Mouse (Mus musculus) embryonic facial prominence, embryonic 11.5 days (tissue): ENCODE results near the gene Rpl37a. TPM values are rescaled to one million over a fixed set of nuclear protein-coding genes. Genes with fewer than 3 reads are reported as not detected.

ENCODE experiments used
- ATAC-seq: fragments of 200-750 bp; cut with Nextera tagmentation; replicated peaks from 2 replicates; pipeline ENCODE4 v1.8.0; 2017; ENCODE audit warnings: low read depth; ENCODE audit not compliant: insufficient number of reproducible peaks, low FRiP score, low TSS enrichment
- DNase-seq: peaks from one replicate; pipeline ENCODE4 v3.0.0-alpha.2; 2015; ENCODE audit warnings: low spot score
- H3K27ac ChIP-seq: fragments of 300-500 bp; sonication (generic); replicated peaks from 2 replicates; pipeline ENCODE4 v1.5.1; 2014; ENCODE audit warnings: mild to moderate bottlenecking, low read depth, low read length, control low read depth
- H3K27me3 ChIP-seq: fragments of 300-500 bp; sonication (generic); 2 replicates; pipeline ENCODE4 v1.6.1; 2014; ENCODE audit warnings: mild to moderate bottlenecking, low read length, moderate library complexity, mixed read lengths; ENCODE audit not compliant: control insufficient read depth, insufficient read depth
- H3K36me3 ChIP-seq: fragments of 300-500 bp; sonication (generic); replicated peaks from 2 replicates; pipeline ENCODE4 v1.6.1; 2014; ENCODE audit warnings: low read depth, mild to moderate bottlenecking, low read length, moderate library complexity, mixed read lengths; ENCODE audit not compliant: control insufficient read depth, insufficient read depth
- H3K4me1 ChIP-seq: fragments of 300-500 bp; sonication (generic); 2 replicates; pipeline ENCODE4 v1.6.1; 2014; ENCODE audit warnings: low read length, mixed read lengths; ENCODE audit not compliant: control insufficient read depth, insufficient read depth
- H3K4me2 ChIP-seq: fragments of 300-500 bp; sonication (generic); 2 replicates; pipeline ENCODE4 v1.6.1; 2014; ENCODE audit warnings: low read depth, mild to moderate bottlenecking, control low read depth, low read length, moderate library complexity
- H3K4me3 ChIP-seq: fragments of 300-500 bp; sonication (generic); 2 replicates; pipeline ENCODE4 v1.5.1; 2014; ENCODE audit warnings: low read depth, low read length, control low read depth
- H3K9ac ChIP-seq: fragments of 300-500 bp; sonication (generic); replicated peaks from 2 replicates; pipeline ENCODE4 v1.6.1; 2014; ENCODE audit warnings: mild to moderate bottlenecking, control low read depth, low read length
- H3K9me3 ChIP-seq: fragments of 300-500 bp; sonication (generic); replicated peaks from 2 replicates; pipeline ENCODE4 v1.6.1; 2016; ENCODE audit warnings: mild to moderate bottlenecking, low read length, inconsistent platforms, mixed read lengths; ENCODE audit not compliant: control insufficient read depth
- WGBS: fragments of 180-500 bp; shearing (Covaris S2); extraction: QIAGEN DNeasy Blood & Tissue Kit; methylation state at CpG from one replicate; pipeline ENCODE4 v1.1.7; 2014; 5-methylcytosine and 5-hydroxymethylcytosine counted together
- polyA plus RNA-seq: library from polyadenylated mRNA; unstranded; fragments of >200 nt; fragmentation: Nextera tagmentation; extraction: Ambion mirVana; gene quantifications from 2 replicates; pipeline ENCODE4 v1.2.1, GENCODE M21; 2014

The Rpl37a gene
- polyA plus RNA-seq, 1 experiment from 2014 or later = 1,634 TPM

- Histone ChIP-seq H3K36me3 (peaks cover 4% of the 10 kb centered on the region; the same call in 1 of the 2 replicates), H3K4me1 (no peaks in the 10 kb centered on the region), H3K4me3 (no peak overlapping the region), H3K27me3 (no peaks in the 10 kb centered on the region), H3K9ac (no peak overlapping the region), H3K9me3 (no peaks in the 10 kb centered on the region), H3K4me2 (no peak overlapping the region), H3K27ac (no peak overlapping the region)
- WGBS = 92% methylated on average over 1 of the region's 1 CpGs
- DNase-seq (no peak), ATAC-seq (no peak)
These were observed 4.0 kb downstream of the Rpl37a start for GRCm38 (mm10) chr1:72715065-72715464.

GRCm38 (mm10) chr1:72715593-72716361 lies 4.7 kb downstream of the Rpl37a start:
- WGBS = 68% methylated on average over 3 of the region's 3 CpGs
- Histone ChIP-seq H3K4me1 (no peaks in the 10 kb centered on the region), H3K27ac (no peak overlapping the region), H3K9me3 (no peaks in the 10 kb centered on the region), H3K36me3 (peaks cover 4% of the 10 kb centered on the region; the same call in 1 of the 2 replicates), H3K9ac (no peak overlapping the region), H3K4me2 (no peak overlapping the region), H3K4me3 (no peak overlapping the region), H3K27me3 (no peaks in the 10 kb centered on the region)
- ATAC-seq (no peak), DNase-seq (no peak)

DNA sequence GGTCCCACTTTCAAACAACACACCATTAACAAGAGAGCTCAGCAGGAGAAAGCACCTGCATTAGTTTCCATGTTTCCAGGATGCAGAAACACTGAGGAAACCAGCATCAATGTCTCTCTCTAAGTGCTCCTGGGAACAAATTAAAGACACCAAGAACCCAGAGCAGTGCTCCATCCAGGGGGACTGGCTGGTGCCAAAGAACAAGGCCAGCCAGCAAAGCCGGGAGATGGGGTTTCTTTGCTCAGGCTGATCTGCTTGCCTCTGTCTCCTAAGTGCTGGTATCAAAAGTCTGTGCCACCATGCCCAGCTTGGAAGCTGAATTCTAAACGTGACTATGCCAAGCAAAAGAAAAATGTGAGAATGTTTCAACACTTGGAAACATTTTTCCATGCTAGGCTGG lies 5.3 kb downstream of the Rpl37a start:
- DNase-seq (no peak), ATAC-seq (no peak)
- 52% methylated on average over 2 of the region's 2 CpGs for WGBS
- no peak overlapping the region for H3K4me2 ChIP-seq
- no peaks in the 10 kb centered on the region for H3K9me3 ChIP-seq
- H3K27ac ChIP-seq = no peak overlapping the region
- no peak overlapping the region for H3K9ac ChIP-seq
- H3K36me3 ChIP-seq = peaks cover 4% of the 10 kb centered on the region; the same call in 1 of the 2 replicates
- H3K4me1 ChIP-seq = no peaks in the 10 kb centered on the region
- H3K27me3 ChIP-seq = no peaks in the 10 kb centered on the region
- H3K4me3 ChIP-seq = no peak overlapping the region

DNA sequence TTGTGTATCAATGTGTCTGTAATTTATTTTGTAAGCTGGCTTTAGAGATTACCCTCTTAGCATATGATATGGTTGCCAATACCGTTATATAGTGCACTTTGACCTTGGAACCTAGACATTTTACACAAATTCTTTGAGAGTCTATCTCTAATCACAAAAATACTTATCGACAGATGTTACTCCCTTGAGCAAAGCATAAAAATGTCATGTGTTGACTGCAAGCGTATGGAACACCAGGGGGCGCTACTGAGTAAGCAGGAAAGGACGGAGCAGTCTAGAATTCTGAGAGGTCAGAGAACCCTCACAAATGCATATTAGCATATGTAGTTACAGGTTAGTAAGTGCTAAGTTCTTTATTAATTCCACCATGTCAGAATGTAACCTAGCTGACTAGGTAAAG lies 5.8 kb downstream of the Rpl37a start:
- ATAC-seq (no peak), DNase-seq (peak; percentile 84)
- no peak overlapping the region for H3K27ac ChIP-seq
- H3K9me3 ChIP-seq = no peaks in the 10 kb centered on the region
- H3K27me3 ChIP-seq = no peaks in the 10 kb centered on the region
- WGBS = 13% methylated on average over 5 of the region's 5 CpGs
- H3K4me2 ChIP-seq = no peak overlapping the region
- H3K9ac ChIP-seq = no peak overlapping the region
- H3K4me3 ChIP-seq = no peak overlapping the region
- peaks cover 4% of the 10 kb centered on the region; the same call in 1 of the 2 replicates for H3K36me3 ChIP-seq
- no peaks in the 10 kb centered on the region for H3K4me1 ChIP-seq

GRCm38 (mm10) chr1:72717540-72717939 lies 6.5 kb downstream of the Rpl37a start:
- Histone ChIP-seq H3K4me3 (no peak overlapping the region), H3K4me2 (no peak overlapping the region), H3K9me3 (no peaks in the 10 kb centered on the region), H3K27me3 (no peaks in the 10 kb centered on the region), H3K27ac (no peak overlapping the region), H3K9ac (no peak overlapping the region), H3K36me3 (peaks cover 4% of the 10 kb centered on the region; the same call in 1 of the 2 replicates), H3K4me1 (no peaks in the 10 kb centered on the region)
- 90% methylated on average over 7 of the region's 7 CpGs for WGBS
- ATAC-seq (no peak), DNase-seq (no peak)

DNA sequence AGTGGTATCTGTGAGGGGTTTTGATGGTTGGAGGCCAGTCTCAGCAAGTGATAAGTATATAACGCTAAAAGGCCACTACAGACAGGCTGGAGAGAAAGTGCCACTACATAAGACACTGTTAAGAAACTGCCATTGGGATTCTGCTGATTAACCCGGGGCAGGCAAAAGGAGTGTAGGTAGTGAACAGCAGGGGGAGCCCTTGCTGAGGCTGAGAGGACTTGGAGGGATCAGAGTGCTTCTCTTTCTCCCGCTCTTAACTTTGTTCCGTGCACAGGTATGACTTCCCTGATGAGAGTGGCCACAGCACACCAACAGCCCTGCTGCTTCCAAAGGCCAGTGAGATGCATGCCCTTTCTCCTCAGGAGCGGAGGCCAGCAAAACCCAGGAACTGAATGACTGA lies 7.8 kb downstream of the Rpl37a start:
- Histone ChIP-seq H3K4me2 (no peak overlapping the region), H3K9me3 (no peaks in the 10 kb centered on the region), H3K9ac (no peak overlapping the region), H3K4me3 (no peak overlapping the region), H3K36me3 (peaks cover 4% of the 10 kb centered on the region; the same call in 1 of the 2 replicates), H3K27ac (no peak overlapping the region), H3K27me3 (no peaks in the 10 kb centered on the region), H3K4me1 (no peaks in the 10 kb centered on the region)
- peak; percentile 83 for DNase-seq
- 23% methylated on average over 5 of the region's 5 CpGs for WGBS
- ATAC-seq = peak; percentile 58; the same call in 1 of the 2 replicates

DNA sequence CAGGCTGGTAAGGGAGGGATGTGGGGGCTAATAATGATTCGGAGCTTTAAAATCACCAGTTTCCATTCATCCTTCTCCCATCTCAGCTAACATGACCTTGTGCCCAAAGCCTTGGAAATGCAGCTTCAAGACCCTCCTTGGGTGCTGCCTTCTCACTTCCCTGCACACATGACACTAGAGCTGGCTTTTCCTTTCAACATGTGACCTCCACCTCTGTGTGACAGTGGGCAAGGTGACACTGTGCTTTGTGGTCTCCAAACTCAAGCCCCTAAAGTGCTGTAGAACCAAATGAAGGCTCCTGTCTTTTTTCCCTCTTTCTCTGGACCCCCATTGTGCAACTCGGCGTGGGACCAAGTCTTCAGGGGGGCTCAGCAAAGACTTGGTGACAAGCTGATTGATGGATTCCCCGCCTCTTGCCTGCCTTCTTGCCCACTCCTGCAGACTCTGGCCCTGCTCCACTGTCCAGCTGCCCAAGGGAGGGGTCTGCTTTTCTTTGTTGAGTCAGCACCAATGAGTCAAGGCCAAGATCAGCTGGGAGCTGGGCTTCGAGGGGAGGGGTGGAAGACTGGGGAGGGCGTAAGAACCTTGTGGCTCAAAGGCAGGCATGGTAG lies 9.1 kb downstream of the Rpl37a start:
- Histone ChIP-seq H3K4me2 (no peak overlapping the region), H3K36me3 (no peaks in the 10 kb centered on the region), H3K27me3 (no peaks in the 10 kb centered on the region), H3K9ac (no peak overlapping the region), H3K27ac (no peak overlapping the region), H3K9me3 (no peaks in the 10 kb centered on the region), H3K4me3 (no peak overlapping the region), H3K4me1 (no peaks in the 10 kb centered on the region)
- DNase-seq (no peak), ATAC-seq (no peak; the same call in 1 of the 2 replicates)
- whole genome bisulfite sequencing = 66% methylated on average over 6 of the region's 6 CpGs

DNA sequence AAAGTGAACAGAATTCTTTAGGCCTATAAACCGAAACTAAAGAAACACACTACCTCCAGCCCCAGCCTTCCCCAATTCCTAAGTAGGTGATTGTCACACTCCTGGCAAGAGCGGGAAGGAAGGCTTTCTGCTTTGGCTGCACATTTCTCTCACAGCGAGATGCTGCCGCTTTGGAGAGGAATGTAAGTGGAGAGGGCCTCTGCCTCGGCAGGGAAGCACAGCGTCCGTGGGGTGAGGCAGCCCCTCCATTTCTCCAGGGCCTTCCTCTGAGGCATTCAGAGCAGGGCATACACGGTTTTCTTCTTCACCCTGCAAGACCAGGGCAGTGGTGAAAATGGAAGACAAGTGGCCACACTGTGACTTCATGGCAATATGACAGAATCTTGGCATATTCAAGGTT lies 11.6 kb downstream of the Rpl37a start:
- Histone ChIP-seq H3K36me3 (no peaks in the 10 kb centered on the region), H3K4me3 (no peak overlapping the region), H3K4me1 (no peaks in the 10 kb centered on the region), H3K27ac (no peak overlapping the region), H3K9me3 (no peaks in the 10 kb centered on the region), H3K9ac (no peak overlapping the region), H3K4me2 (no peak overlapping the region), H3K27me3 (no peaks in the 10 kb centered on the region)
- no peak for ATAC-seq
- no peak for DNase-seq
- WGBS = 49% methylated on average over 8 of the region's 8 CpGs
